Mouse (Mus musculus): Measurements from ENCODE around the gene Mitf.

- TF ChIP-seq CTCF (IDR thresholded peaks at IDR 0.05; ENCODE audit: insufficient read depth, low read length): no peak
- TF ChIP-seq POLR2A (IDR thresholded peaks at IDR 0.05; ENCODE audit: borderline replicate concordance, extremely low read depth, low read depth, low read length): no peak
These were observed 6.2 kb upstream of the Mitf start for GRCm38 (mm10) chr6:97800615-97801014.
